Mouse (Mus musculus) heart, embryonic 15.5 days (tissue): ENCODE data around the gene Wdr54. TPM values are rescaled to one million over a fixed set of nuclear protein-coding genes. Genes with fewer than 3 reads are reported as not detected.
A peak's percentile ranks its signal among the peaks of the same experiment; 100 is the strongest.

Experiments used
- ATAC-seq: fragments of 200-750 bp; cut with Nextera tagmentation; replicated peaks from 2 replicates; pipeline ENCODE4 v1.8.0; 2017; ENCODE audit warnings: low read depth, moderate TSS enrichment; ENCODE audit not compliant: insufficient number of reproducible peaks, insufficient read depth, low FRiP score
- H3K27ac ChIP-seq: fragments of 300-500 bp; sonication (generic); 2 replicates; pipeline ENCODE4 v1.5.1; 2015; ENCODE audit warnings: mild to moderate bottlenecking, inconsistent platforms
- H3K27me3 ChIP-seq: fragments of 300-500 bp; sonication (generic); 2 replicates; pipeline ENCODE4 v1.6.1; 2015; ENCODE audit warnings: inconsistent platforms
- H3K36me3 ChIP-seq: fragments of 300-500 bp; sonication (generic); 2 replicates; pipeline ENCODE4 v1.6.1; 2015; ENCODE audit warnings: mild to moderate bottlenecking, inconsistent platforms
- H3K4me1 ChIP-seq: fragments of 300-500 bp; sonication (generic); replicated peaks from 2 replicates; pipeline ENCODE4 v1.6.1; 2015; ENCODE audit warnings: inconsistent platforms
- H3K4me2 ChIP-seq: fragments of 300-500 bp; sonication (generic); 2 replicates; pipeline ENCODE4 v1.6.1; 2015; ENCODE audit warnings: inconsistent platforms, mild to moderate bottlenecking, moderate library complexity
- H3K4me3 ChIP-seq: fragments of 300-500 bp; sonication (generic); 2 replicates; pipeline ENCODE4 v1.5.1; 2015; ENCODE audit warnings: mild to moderate bottlenecking, inconsistent platforms
- H3K9ac ChIP-seq: fragments of 300-500 bp; sonication (generic); 2 replicates; pipeline ENCODE4 v1.6.1; 2015; ENCODE audit warnings: mild to moderate bottlenecking, inconsistent platforms
- H3K9me3 ChIP-seq: fragments of 300-500 bp; sonication (generic); replicated peaks from 2 replicates; pipeline ENCODE4 v1.6.1; 2016; ENCODE audit warnings: inconsistent platforms
- WGBS: fragments of 180-500 bp; shearing (Covaris S2); methylation state at CpG from one replicate; pipeline ENCODE4 v1.1.7; 2015; ENCODE audit warnings: mixed read lengths; 5-methylcytosine and 5-hydroxymethylcytosine counted together
- polyA plus RNA-seq: library from polyadenylated mRNA; unstranded; fragments of >200 nt; fragmentation: Nextera tagmentation; extraction: Ambion mirVana; gene quantifications from 2 replicates; pipeline ENCODE4 v1.2.1, GENCODE M21; 2015

Gene Wdr54
- polyA plus RNA-seq, 1 experiment from 2014 or later: 3.4 TPM

GRCm38 (mm10) chr6:83124851-83125312 is 31.3 kb downstream of the Wdr54 start:
- Histone ChIP-seq H3K4me1 (peaks cover 35% of the 10 kb centered on the region), H3K4me2 (peak overlapping the region; percentile 93), H3K9me3 (no peaks in the 10 kb centered on the region), H3K27ac (peak overlapping the region; percentile 68), H3K27me3 (no peaks in the 10 kb centered on the region), H3K4me3 (peak overlapping the region; percentile 72), H3K9ac (peak overlapping the region; percentile 77), H3K36me3 (peaks cover 4% of the 10 kb centered on the region; the same call in 1 of the 2 replicates)
- under 1% methylated on average over 30 of the region's 30 CpGs for WGBS
- ATAC-seq: no peak

GRCm38 (mm10) chr6:83122961-83123360 is 33.2 kb downstream of the Wdr54 start:
- no peak overlapping the region for H3K9ac ChIP-seq

GRCm38 (mm10) chr6:83121863-83122710 is 34.1 kb downstream of the Wdr54 start:
- Histone ChIP-seq H3K36me3 (peaks cover 16% of the 10 kb centered on the region; the same call in 1 of the 2 replicates), H3K9me3 (no peaks in the 10 kb centered on the region), H3K4me2 (peak overlapping the region; percentile 95), H3K27me3 (no peaks in the 10 kb centered on the region), H3K4me3 (peak overlapping the region; percentile 77), H3K27ac (peak overlapping the region; percentile 92), H3K9ac (peak overlapping the region; percentile 80), H3K4me1 (peaks cover 43% of the 10 kb centered on the region)
- ATAC-seq: peak; percentile 42
- WGBS: 2% methylated on average over 52 of the region's 52 CpGs

More at GRCm38 (mm10) chr6:83122961-83123360, 33.2 kb downstream of the Wdr54 start:
- ATAC-seq: no peak
- H3K4me3 ChIP-seq: peak overlapping the region; percentile 77; the same call in 1 of the 2 replicates
- H3K4me2 ChIP-seq: peak overlapping the region; percentile 95; the same call in 1 of the 2 replicates
- peaks cover 8% of the 10 kb centered on the region; the same call in 1 of the 2 replicates for H3K36me3 ChIP-seq
- H3K27me3 ChIP-seq: no peaks in the 10 kb centered on the region
- no peak overlapping the region for H3K27ac ChIP-seq
- WGBS: 87% methylated on average over 5 of the region's 5 CpGs
- no peaks in the 10 kb centered on the region for H3K9me3 ChIP-seq
- peaks cover 43% of the 10 kb centered on the region for H3K4me1 ChIP-seq

- WGBS: under 1% methylated on average over 38 of the region's 38 CpGs
- peak; percentile 96 for ATAC-seq
Observed at GRCm38 (mm10) chr6:83120930-83121862, 35.0 kb downstream of the Wdr54 start, which contains the start of gene Wbp1. Gene Wbp1 (minus strand): TSS chr6:83121559.

GRCm38 (mm10) chr6:83119734-83120051 is 36.5 kb downstream of the Wdr54 start:
- Histone ChIP-seq H3K4me2 (peak overlapping the region; percentile 95; the same call in 1 of the 2 replicates), H3K9ac (no peak overlapping the region), H3K27ac (peak overlapping the region; percentile 31; the same call in 1 of the 2 replicates), H3K36me3 (peaks cover 16% of the 10 kb centered on the region; the same call in 1 of the 2 replicates), H3K4me3 (0 out of 2 replicates have a peak overlapping the region, but pooled peaks have one; percentile 77), H3K4me1 (peaks cover 54% of the 10 kb centered on the region), H3K27me3 (no peaks in the 10 kb centered on the region), H3K9me3 (no peaks in the 10 kb centered on the region)
- ATAC-seq: no peak
- 75% methylated on average over 7 of the region's 7 CpGs for WGBS

More at GRCm38 (mm10) chr6:83120930-83121862, 35.0 kb downstream of the Wdr54 start, which contains the start of gene Wbp1:
- Histone ChIP-seq H3K9ac (peak within 1 kb of the TSS; percentile 82), H3K27ac (peak within 1 kb of the TSS; percentile 92), H3K4me1 (peaks cover 49% of the 10 kb centered on the region), H3K36me3 (peaks cover 16% of the 10 kb centered on the region; the same call in 1 of the 2 replicates), H3K4me2 (peak within 1 kb of the TSS; percentile 95), H3K27me3 (no peaks in the 10 kb centered on the region), H3K4me3 (peak within 1 kb of the TSS; percentile 77), H3K9me3 (no peaks in the 10 kb centered on the region)

GRCm38 (mm10) chr6:83118825-83119733 is 37.1 kb downstream of the Wdr54 start:
- H3K27ac ChIP-seq: peak overlapping the region; percentile 31; the same call in 1 of the 2 replicates
- no peaks in the 10 kb centered on the region for H3K27me3 ChIP-seq
- WGBS: 74% methylated on average over 14 of the region's 14 CpGs
- H3K9me3 ChIP-seq: no peaks in the 10 kb centered on the region
- H3K9ac ChIP-seq: no peak overlapping the region
- H3K4me1 ChIP-seq: peaks cover 53% of the 10 kb centered on the region
- no peak for ATAC-seq
- H3K36me3 ChIP-seq: peaks cover 16% of the 10 kb centered on the region; the same call in 1 of the 2 replicates
- H3K4me2 ChIP-seq: no peak overlapping the region
- no peak overlapping the region for H3K4me3 ChIP-seq

GRCm38 (mm10) chr6:83118369-83118768 is 37.8 kb downstream of the Wdr54 start:
- H3K27ac ChIP-seq: no peak overlapping the region
- WGBS: 86% methylated on average over 11 of the region's 11 CpGs
- H3K36me3 ChIP-seq: peaks cover 12% of the 10 kb centered on the region; the same call in 1 of the 2 replicates
- no peak for ATAC-seq
- H3K27me3 ChIP-seq: no peaks in the 10 kb centered on the region
- H3K4me1 ChIP-seq: peaks cover 49% of the 10 kb centered on the region
- no peak overlapping the region for H3K9ac ChIP-seq
- H3K4me3 ChIP-seq: no peak overlapping the region
- H3K4me2 ChIP-seq: no peak overlapping the region
- H3K9me3 ChIP-seq: no peaks in the 10 kb centered on the region

GRCm38 (mm10) chr6:83117616-83118015 is 38.6 kb downstream of the Wdr54 start:
- no peak overlapping the region for H3K4me3 ChIP-seq
- peaks cover 42% of the 10 kb centered on the region for H3K4me1 ChIP-seq
- no peaks in the 10 kb centered on the region for H3K27me3 ChIP-seq
- H3K9ac ChIP-seq: no peak overlapping the region
- H3K4me2 ChIP-seq: no peak overlapping the region
- H3K27ac ChIP-seq: no peak overlapping the region
- H3K9me3 ChIP-seq: no peaks in the 10 kb centered on the region
- no peak for ATAC-seq
- peaks cover 12% of the 10 kb centered on the region; the same call in 1 of the 2 replicates for H3K36me3 ChIP-seq
- WGBS: 87% methylated on average over 13 of the region's 13 CpGs

GRCm38 (mm10) chr6:83117165-83117438 is 39.1 kb downstream of the Wdr54 start:
- Histone ChIP-seq H3K27ac (no peak overlapping the region), H3K9me3 (no peaks in the 10 kb centered on the region), H3K4me1 (peaks cover 40% of the 10 kb centered on the region), H3K4me2 (no peak overlapping the region), H3K9ac (no peak overlapping the region), H3K4me3 (no peak overlapping the region), H3K36me3 (peaks cover 12% of the 10 kb centered on the region; the same call in 1 of the 2 replicates), H3K27me3 (no peaks in the 10 kb centered on the region)
- 80% methylated on average over 4 of the region's 4 CpGs for WGBS
- ATAC-seq: no peak
